Mouse (Mus musculus) brain, embryonic 14.5 days (tissue): ENCODE measurements around the gene Rgl1.
"Not testable (repeated sequence)": the region's sequence is repeated elsewhere in the genome, so short reads cannot be mapped to it uniquely, and the experiment has no call there.

ENCODE experiments used
- CTCF ChIP-seq: fragments of 200-500 bp; IDR thresholded peaks from 2 replicates; pipeline ENCODE4 v1.5.1; 2012; ENCODE audit warnings: inconsistent platforms, mild to moderate bottlenecking, moderate library complexity, borderline replicate concordance; ENCODE audit not compliant: insufficient read depth, insufficient read length; ENCODE audit errors: extremely low read depth
- POLR2A ChIP-seq: fragments of 200-500 bp; IDR thresholded peaks from 2 replicates; pipeline ENCODE4 v1.6.1; 2012; ENCODE audit warnings: mild to moderate bottlenecking, inconsistent platforms, borderline replicate concordance; ENCODE audit not compliant: poor library complexity, insufficient read depth, insufficient read length, severe bottlenecking; ENCODE audit errors: extremely low read depth

- TF ChIP-seq CTCF, POLR2A: not testable (repeated sequence)
These were observed 8.4 kb upstream of the Rgl1 start for GRCm38 (mm10) chr1:152774601-152775000.
